27 mouse cellular contexts compared by ENCODE assay signal in genomic region chr1:77556199-77556598, GRCm38 (mm10). TPM values are rescaled to one million over a fixed set of nuclear protein-coding genes. Genes with fewer than 3 reads are reported as not detected.
DNase-seq lines count a peak whose midpoint lies in the region; ATAC-seq lines count a peak whose summit lies in the region.
"Had no signal": no experiment of that assay in that cellular context is flagged by ENCODE, and none has a peak within 500 bp of the region (broad histone marks: within the 10 kb centered on the region; RNA-seq: fewer than 3 reads in every experiment).

No protein-coding gene starts in this region.

- H3K9ac ChIP-seq in hindbrain, embryonic 12.5 days = no peak overlapping the region
- no peak overlapping the region for H3K9ac ChIP-seq in hindbrain, embryonic 13.5 days
- H3K9ac ChIP-seq in midbrain, embryonic 11.5 days (ENCODE audit: low read length) = no peak overlapping the region
- H3K9ac ChIP-seq in midbrain, embryonic 15.5 days = no peak overlapping the region
- no peak overlapping the region for H3K9ac ChIP-seq in midbrain, embryonic 16.5 days (ENCODE audit: low read depth, low read length)
- H3K9ac ChIP-seq: embryonic facial prominence, embryonic 12.5 days; embryonic facial prominence, embryonic 15.5 days; forebrain, embryonic 12.5 days; heart, embryonic 13.5 days had no signal

- no peak overlapping the region for H3K4me2 ChIP-seq in hindbrain, embryonic 12.5 days (replicated peaks)
- no peak overlapping the region for H3K4me2 ChIP-seq in hindbrain, embryonic 13.5 days
- H3K4me2 ChIP-seq in midbrain, embryonic 11.5 days = no peak overlapping the region
- no peak overlapping the region for H3K4me2 ChIP-seq in midbrain, embryonic 15.5 days
- H3K4me2 ChIP-seq in midbrain, embryonic 16.5 days (ENCODE audit: low read length) = no peak overlapping the region
- H3K4me2 ChIP-seq: embryonic facial prominence, embryonic 12.5 days; embryonic facial prominence, embryonic 15.5 days; forebrain, embryonic 12.5 days; heart, embryonic 13.5 days had no signal

- H3K27ac ChIP-seq in hindbrain, embryonic 12.5 days = no peak overlapping the region
- H3K27ac ChIP-seq in hindbrain, embryonic 13.5 days = no peak overlapping the region
- H3K27ac ChIP-seq in midbrain, embryonic 11.5 days (ENCODE audit: low read depth, low read length) = no peak overlapping the region
- H3K27ac ChIP-seq in midbrain, embryonic 10.5 days (replicated peaks) = no peak overlapping the region
- H3K27ac ChIP-seq in midbrain, embryonic 15.5 days = no peak overlapping the region
- H3K27ac ChIP-seq in midbrain, embryonic 16.5 days (ENCODE audit: low read length) = no peak overlapping the region
- H3K27ac ChIP-seq: embryonic facial prominence, embryonic 12.5 days; embryonic facial prominence, embryonic 15.5 days; forebrain, embryonic 12.5 days; heart, adult 2 months; heart, embryonic 10.5 days; heart, embryonic 13.5 days had no signal

- ATAC-seq in hindbrain, embryonic 12.5 days (ENCODE audit: low FRiP score) = peak; percentile 76
- ATAC-seq in hindbrain, embryonic 13.5 days (ENCODE audit: low FRiP score) = no peak
- no peak for ATAC-seq in midbrain, embryonic 11.5 days (ENCODE audit: low FRiP score)
- ATAC-seq in midbrain, embryonic 15.5 days (replicated peaks) = 0 out of 2 replicates have a peak, but pooled peaks have one; percentile 45
- ATAC-seq in midbrain, embryonic 16.5 days = no peak
- ATAC-seq: forebrain, embryonic 16.5 days; Patski had no signal

- peak; percentile 80 for DNase-seq in midbrain, embryonic 11.5 days (ENCODE audit: low spot score, missing footprints)
- DNase-seq in midbrain, embryonic 10.5 days (ENCODE audit: low spot score) = no peak
- DNase-seq: adrenal gland, postnatal 10 days; adrenal gland, postnatal 36 days; B cell, adult 2 months; cerebellum, adult 11 months; cerebellum, adult 2 months; cerebellum, adult 9-11 months; cerebellum, postnatal 25 days; gastrocnemius, postnatal 10 days; gastrocnemius, postnatal 36 days; heart, adult 2 months; heart, postnatal 14 days; heart, postnatal 4 days had no signal

- no peak overlapping the region for H3K4me3 ChIP-seq in hindbrain, embryonic 12.5 days
- H3K4me3 ChIP-seq in hindbrain, embryonic 13.5 days = no peak overlapping the region
- H3K4me3 ChIP-seq in midbrain, embryonic 11.5 days (ENCODE audit: low read depth, low read length) = no peak overlapping the region
- no peak overlapping the region for H3K4me3 ChIP-seq in midbrain, embryonic 10.5 days
- no peak overlapping the region for H3K4me3 ChIP-seq in midbrain, embryonic 15.5 days
- H3K4me3 ChIP-seq in midbrain, embryonic 16.5 days (ENCODE audit: low read depth, low read length) = no peak overlapping the region
- H3K4me3 ChIP-seq: embryonic facial prominence, embryonic 12.5 days; embryonic facial prominence, embryonic 15.5 days; forebrain, embryonic 12.5 days; heart, adult 2 months; heart, embryonic 10.5 days; heart, embryonic 13.5 days had no signal

- 51% methylated on average over 3 of the region's 3 CpGs for WGBS in hindbrain, embryonic 12.5 days
- 24% methylated on average over 3 of the region's 3 CpGs for WGBS in hindbrain, embryonic 13.5 days
- 54% methylated on average over 3 of the region's 3 CpGs for WGBS in midbrain, embryonic 11.5 days
- 74% methylated on average over 3 of the region's 3 CpGs for WGBS in midbrain, embryonic 10.5 days
- WGBS in midbrain, embryonic 15.5 days = 21% methylated on average over 3 of the region's 3 CpGs
- 25% methylated on average over 3 of the region's 3 CpGs for WGBS in midbrain, embryonic 16.5 days

- no peaks in the 10 kb centered on the region for H3K9me3 ChIP-seq in hindbrain, embryonic 12.5 days (replicated peaks)
- no peaks in the 10 kb centered on the region for H3K9me3 ChIP-seq in hindbrain, embryonic 13.5 days
- no peaks in the 10 kb centered on the region for H3K9me3 ChIP-seq in midbrain, embryonic 11.5 days (ENCODE audit: control insufficient read depth, low read length)
- no peaks in the 10 kb centered on the region for H3K9me3 ChIP-seq in midbrain, embryonic 10.5 days (replicated peaks)
- no peaks in the 10 kb centered on the region for H3K9me3 ChIP-seq in midbrain, embryonic 15.5 days
- no peaks in the 10 kb centered on the region for H3K9me3 ChIP-seq in midbrain, embryonic 16.5 days (replicated peaks; ENCODE audit: control insufficient read depth, low read length, poor library complexity, severe bottlenecking)
- H3K9me3 ChIP-seq: embryonic facial prominence, embryonic 12.5 days; embryonic facial prominence, embryonic 15.5 days; forebrain, embryonic 12.5 days; heart, embryonic 10.5 days; heart, embryonic 13.5 days had no signal

- peaks cover 12% of the 10 kb centered on the region; the same call in 1 of the 2 replicates for H3K4me1 ChIP-seq in hindbrain, embryonic 12.5 days
- peaks cover 8% of the 10 kb centered on the region for H3K4me1 ChIP-seq in hindbrain, embryonic 13.5 days (replicated peaks)
- H3K4me1 ChIP-seq in midbrain, embryonic 11.5 days (ENCODE audit: control insufficient read depth, insufficient read depth, low read length) = 0 out of 2 replicates have a peak, but pooled peaks cover 2% of the 10 kb centered on the region
- H3K4me1 ChIP-seq in midbrain, embryonic 10.5 days = peaks cover 22% of the 10 kb centered on the region
- peaks cover 14% of the 10 kb centered on the region for H3K4me1 ChIP-seq in midbrain, embryonic 15.5 days
- H3K4me1 ChIP-seq in midbrain, embryonic 16.5 days (ENCODE audit: control insufficient read depth, insufficient read depth, low read length) = peaks cover 7% of the 10 kb centered on the region
- H3K4me1 ChIP-seq: embryonic facial prominence, embryonic 12.5 days; embryonic facial prominence, embryonic 15.5 days; heart, embryonic 10.5 days; heart, embryonic 13.5 days had no signal

- no peaks in the 10 kb centered on the region for H3K27me3 ChIP-seq in hindbrain, embryonic 12.5 days
- H3K27me3 ChIP-seq in hindbrain, embryonic 13.5 days = no peaks in the 10 kb centered on the region
- H3K27me3 ChIP-seq in midbrain, embryonic 11.5 days (ENCODE audit: control insufficient read depth, insufficient read depth, low read length) = no peaks in the 10 kb centered on the region
- no peaks in the 10 kb centered on the region for H3K27me3 ChIP-seq in midbrain, embryonic 10.5 days (ENCODE audit: low read depth, poor library complexity, severe bottlenecking)
- H3K27me3 ChIP-seq in midbrain, embryonic 15.5 days (replicated peaks) = no peaks in the 10 kb centered on the region
- no peaks in the 10 kb centered on the region for H3K27me3 ChIP-seq in midbrain, embryonic 16.5 days (ENCODE audit: control insufficient read depth, insufficient read depth, low read depth, low read length)
- H3K27me3 ChIP-seq: CH12.LX; embryonic facial prominence, embryonic 12.5 days; embryonic facial prominence, embryonic 15.5 days; forebrain, embryonic 12.5 days; heart, embryonic 13.5 days; Patski had no signal

- H3K36me3 ChIP-seq in hindbrain, embryonic 12.5 days = no peaks in the 10 kb centered on the region
- no peaks in the 10 kb centered on the region for H3K36me3 ChIP-seq in hindbrain, embryonic 13.5 days
- H3K36me3 ChIP-seq in midbrain, embryonic 11.5 days (ENCODE audit: control insufficient read depth, insufficient read depth, low read length) = no peaks in the 10 kb centered on the region
- no peaks in the 10 kb centered on the region for H3K36me3 ChIP-seq in midbrain, embryonic 10.5 days
- no peaks in the 10 kb centered on the region for H3K36me3 ChIP-seq in midbrain, embryonic 15.5 days (replicated peaks)
- H3K36me3 ChIP-seq in midbrain, embryonic 16.5 days (ENCODE audit: control insufficient read depth, insufficient read depth, low read length) = no peaks in the 10 kb centered on the region
- H3K36me3 ChIP-seq: embryonic facial prominence, embryonic 12.5 days; embryonic facial prominence, embryonic 15.5 days; forebrain, embryonic 12.5 days; G1E; heart, embryonic 10.5 days; heart, embryonic 13.5 days had no signal

RNA-seq across cellular contexts. Expression of gene Epha4, which starts 41.3 kb away (rescaled TPM):
- 34.5 and 37.0 TPM in 2 replicates for polyA plus RNA-seq in hindbrain, embryonic 12.5 days (2016; fragmentation: Nextera tagmentation; extraction: Ambion mirVana)
- polyA plus RNA-seq in hindbrain, embryonic 13.5 days (2015; fragmentation: Nextera tagmentation; extraction: Ambion mirVana) = 37.3 and 39.1 TPM in 2 replicates
- 19.4 and 24.4 TPM in 2 replicates for polyA plus RNA-seq in midbrain, embryonic 11.5 days (2014; fragmentation: Nextera tagmentation; extraction: Ambion mirVana)
- polyA plus RNA-seq in midbrain, embryonic 10.5 days (2016; fragmentation: Nextera tagmentation; extraction: Ambion mirVana) = 17.1 and 22.9 TPM in 2 replicates
- 33.0 and 38.5 TPM in 2 replicates for polyA plus RNA-seq in midbrain, embryonic 15.5 days (2015; fragmentation: Nextera tagmentation; extraction: Ambion mirVana)
- polyA plus RNA-seq in midbrain, embryonic 16.5 days (2015; fragmentation: Nextera tagmentation; extraction: Ambion mirVana) = 30.4 and 36.8 TPM in 2 replicates
- polyA plus RNA-seq: G1E had no signal

Comparison
In these comparisons a context has a peak if more than half of its experiments do, and no peak if none do; other contexts are left out.
1. ATAC-seq: peak in hindbrain, embryonic 12.5 days (single experiment) and midbrain, embryonic 15.5 days (single experiment); none in hindbrain, embryonic 13.5 days (single experiment), midbrain, embryonic 11.5 days (single experiment) and midbrain, embryonic 16.5 days (single experiment).